Mouse (Mus musculus) kidney, adult 18-20 months (tissue): ENCODE data around the gene Zfand6.

Source experiments
- DNase-seq: peaks from one replicate; pipeline ENCODE4 v3.0.0; 2021

Gene Zfand6

DNA sequence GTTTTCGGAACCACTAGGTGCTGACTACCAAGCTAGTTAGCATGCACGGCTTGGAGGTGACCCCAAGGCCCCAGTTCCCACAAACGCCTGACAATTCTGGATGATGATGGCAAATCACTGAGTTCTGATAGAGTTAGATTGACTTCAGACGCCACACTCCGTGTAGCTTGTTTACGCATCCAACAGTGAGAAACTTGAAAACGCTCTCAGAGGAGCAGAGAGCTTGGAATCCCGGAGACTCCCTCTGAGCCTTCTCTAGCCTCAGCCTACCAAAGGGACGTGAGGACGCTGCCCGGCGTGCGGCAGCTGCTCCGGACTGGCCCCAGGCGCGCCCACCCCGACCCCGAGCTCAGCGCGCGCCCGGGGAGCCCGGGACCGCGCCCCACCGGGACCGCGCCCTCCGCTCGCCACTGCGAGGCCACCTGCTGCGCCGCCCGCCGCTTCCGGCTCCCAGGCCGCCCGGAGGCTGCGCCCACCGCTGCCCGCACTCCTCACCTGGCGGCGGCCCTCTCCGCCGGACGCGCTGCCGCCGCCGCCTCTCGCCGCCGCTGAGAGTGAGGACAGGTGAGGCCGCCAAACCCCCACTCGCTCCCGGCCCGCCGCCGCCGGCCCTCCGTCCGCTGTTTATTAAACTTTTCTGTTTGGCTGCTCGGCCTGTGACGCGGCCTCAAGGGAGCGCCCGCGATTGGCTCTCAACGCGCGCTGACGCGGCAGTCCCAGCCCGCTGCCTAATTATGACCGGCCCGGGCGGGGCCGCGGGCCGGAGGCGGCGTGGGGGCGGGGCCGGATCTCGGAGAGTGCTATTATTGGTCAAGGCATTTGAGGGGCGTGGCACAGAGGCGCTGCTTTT, at the start of gene Zfand6:
Zfand6 (minus strand) TSS at position 709 of the 850 bp plus-strand sequence.
- DNase-seq: peak; percentile 99

DNA sequence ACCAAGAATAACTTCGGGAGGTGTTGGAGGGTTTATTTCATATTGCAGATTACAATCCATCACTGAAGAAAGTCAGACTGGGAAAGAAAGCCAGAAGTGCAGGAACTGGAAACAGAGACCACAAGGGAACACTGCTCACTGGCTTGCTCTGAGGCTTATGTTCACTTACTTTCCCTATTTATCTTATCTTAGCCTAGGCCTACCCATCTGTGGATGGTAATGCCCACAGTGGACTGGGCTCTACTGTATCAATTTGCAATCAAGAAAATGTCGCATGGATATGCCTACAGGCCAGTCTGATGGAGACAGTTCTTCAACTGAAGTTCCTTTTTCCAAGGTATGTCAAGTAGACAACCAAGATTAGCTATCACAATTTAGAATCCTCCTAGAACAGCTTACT, 47.0 kb upstream of the Zfand6 start:
- DNase-seq: no peak

DNA sequence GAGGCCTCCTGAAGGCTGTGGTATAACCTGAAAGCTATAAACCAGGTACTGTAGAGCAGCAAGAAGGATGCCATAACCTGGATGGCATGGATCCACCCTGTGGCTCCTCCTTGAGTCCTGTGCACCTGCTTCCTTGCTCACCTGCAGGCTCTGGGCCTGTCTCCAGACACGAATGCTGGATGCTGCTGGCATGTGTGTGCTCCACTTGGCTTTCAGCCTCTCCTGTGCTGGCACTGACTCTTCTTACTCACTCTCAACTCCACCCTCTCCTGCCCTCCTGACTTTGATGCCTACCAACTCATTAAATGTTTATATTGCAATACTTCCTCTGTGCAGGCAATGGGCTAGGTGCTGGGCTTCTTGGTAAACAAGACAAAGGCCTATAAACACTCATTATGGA, 43.3 kb upstream of the Zfand6 start:
- DNase-seq: no peak

DNA sequence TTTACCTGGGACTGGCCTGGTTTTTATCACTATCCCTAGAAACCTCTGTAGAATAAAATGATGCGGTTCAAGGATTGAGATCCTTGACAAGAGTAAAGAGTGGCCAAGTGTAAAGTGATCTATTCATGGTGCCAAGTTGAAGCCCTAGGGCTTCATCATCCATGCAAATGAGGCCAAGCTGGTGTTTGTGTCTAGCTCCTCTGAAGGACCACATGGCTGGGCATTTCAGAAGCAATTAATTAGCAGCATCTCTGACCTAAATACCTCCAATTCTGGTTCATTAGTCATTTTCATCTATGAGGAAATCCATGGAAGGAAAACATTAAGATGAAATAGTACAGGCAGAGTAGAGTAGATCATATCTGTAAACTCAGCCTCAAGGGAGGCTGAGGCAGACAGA, 42.3 kb upstream of the Zfand6 start:
- no peak for DNase-seq

DNA sequence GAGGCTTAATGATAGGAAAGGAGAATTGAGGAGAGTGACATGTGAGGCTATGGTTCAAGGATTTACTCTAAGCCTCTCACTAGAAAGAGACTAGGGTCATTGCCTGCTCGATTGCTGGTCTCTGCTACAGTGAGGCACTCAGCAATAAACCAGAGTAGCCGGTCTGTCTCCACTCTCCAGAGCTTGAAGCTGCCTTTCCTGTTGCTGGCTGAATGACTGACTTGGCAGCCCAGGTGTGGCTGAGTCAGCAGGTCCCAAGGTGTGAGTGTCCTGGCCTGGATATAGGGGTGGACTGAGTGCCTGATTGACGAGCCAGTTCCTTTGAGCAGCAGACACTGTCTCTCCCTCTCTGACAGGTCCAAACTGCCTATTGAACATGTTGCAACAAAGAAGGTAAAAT, 41.3 kb upstream of the Zfand6 start:
- DNase-seq: no peak

DNA sequence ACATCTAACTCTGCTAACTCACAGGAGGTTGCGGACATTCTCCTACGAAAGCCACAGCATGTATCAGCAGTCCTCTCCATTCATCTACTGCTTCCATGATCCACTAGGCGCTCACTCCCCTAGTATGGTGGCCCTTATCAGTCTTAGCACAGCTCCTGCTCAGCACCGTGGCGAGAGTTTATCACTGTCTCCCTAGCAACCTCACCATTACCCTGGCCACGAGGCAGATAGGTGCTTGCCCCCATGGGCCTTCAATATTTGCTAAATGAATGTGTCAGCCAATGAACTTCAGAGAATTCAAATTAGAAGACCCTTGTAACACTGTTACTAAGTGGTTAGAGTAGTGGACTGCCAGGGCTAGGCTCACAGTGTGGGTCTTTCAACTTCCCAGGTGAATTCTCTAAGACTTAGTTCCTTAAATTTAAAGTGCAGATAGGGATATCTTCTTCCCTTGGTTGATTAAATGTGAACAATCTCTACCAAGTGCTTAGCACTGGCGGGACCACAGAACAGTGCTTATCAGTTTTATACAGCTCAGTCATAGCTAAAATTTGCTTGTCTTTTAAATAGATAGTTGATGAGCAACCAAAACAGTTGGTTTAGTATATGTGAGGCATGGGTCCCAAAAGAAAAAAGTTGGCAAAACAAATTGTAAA, 33.2 kb upstream of the Zfand6 start:
- no peak for DNase-seq

DNA sequence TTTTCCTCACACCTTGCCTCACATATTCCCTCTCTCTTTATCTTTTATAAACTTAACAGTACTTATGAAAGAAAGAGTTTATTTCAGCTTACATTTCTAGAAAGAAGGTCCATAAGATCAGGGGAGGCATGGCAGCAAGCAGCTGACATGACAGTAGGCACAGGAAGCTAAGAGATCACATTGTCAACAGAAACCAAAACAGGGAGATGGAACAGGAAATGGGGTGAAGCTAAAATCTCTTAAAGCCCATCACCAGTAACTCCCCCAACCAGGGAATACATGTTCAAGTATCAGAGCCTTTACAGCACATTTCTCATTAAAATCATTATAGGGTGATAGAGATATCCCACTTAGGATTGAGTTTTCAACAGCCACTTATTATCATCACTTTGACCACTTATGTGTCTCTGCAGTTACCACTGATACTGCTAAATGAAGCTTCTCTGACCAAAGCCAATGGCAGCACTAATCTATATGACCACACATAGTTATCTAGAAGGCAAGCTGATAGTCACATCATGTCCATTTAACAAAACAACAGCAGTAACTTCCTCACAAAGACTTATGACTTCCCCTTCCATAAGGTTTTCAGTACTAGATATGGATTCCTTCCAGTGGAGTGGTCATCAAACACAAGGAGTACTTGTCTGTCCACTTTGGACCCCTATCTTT, 20.7 kb upstream of the Zfand6 start:
- no peak for DNase-seq

DNA sequence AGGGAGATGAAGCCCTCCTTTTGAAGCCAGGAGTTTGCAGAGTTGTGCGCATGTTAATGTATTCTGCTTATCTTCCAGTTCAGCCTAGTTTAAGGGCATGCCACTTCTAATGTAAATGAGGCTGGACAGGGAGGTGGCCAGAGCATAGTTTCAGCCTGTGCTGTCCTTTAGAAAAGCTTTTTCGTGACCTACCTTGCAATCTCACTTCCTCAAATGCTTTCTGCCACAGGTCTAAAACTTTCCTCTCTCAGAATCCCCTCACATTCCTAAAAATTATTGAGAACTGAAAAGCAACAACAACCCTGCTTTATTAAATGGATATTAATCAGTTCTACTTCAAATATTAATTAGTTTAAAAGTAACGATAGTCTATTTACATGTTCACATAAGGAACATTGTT, 17.1 kb upstream of the Zfand6 start:
- DNase-seq: no peak

DNA sequence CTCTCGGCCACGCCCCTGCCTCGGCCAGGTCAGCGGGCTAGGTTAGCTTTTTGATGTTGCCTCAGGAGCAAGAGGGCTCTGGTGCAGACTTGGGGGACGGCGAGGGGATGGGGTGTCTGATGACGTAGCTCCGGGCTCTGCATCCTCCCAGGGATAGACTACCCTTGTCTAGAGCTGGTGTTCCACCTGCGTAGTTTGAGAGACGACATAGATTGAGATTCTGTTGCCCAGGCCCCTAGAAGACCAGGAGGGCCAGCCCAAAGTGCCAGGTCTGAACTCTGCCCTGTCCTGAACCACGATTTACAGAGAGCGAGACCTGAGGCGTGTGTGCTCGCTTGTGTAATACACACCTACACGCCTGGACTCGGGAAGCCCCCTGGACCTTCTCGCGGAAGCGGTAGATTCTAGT, 346 bp upstream of the Zfand6 start:
- DNase-seq: no peak

DNA sequence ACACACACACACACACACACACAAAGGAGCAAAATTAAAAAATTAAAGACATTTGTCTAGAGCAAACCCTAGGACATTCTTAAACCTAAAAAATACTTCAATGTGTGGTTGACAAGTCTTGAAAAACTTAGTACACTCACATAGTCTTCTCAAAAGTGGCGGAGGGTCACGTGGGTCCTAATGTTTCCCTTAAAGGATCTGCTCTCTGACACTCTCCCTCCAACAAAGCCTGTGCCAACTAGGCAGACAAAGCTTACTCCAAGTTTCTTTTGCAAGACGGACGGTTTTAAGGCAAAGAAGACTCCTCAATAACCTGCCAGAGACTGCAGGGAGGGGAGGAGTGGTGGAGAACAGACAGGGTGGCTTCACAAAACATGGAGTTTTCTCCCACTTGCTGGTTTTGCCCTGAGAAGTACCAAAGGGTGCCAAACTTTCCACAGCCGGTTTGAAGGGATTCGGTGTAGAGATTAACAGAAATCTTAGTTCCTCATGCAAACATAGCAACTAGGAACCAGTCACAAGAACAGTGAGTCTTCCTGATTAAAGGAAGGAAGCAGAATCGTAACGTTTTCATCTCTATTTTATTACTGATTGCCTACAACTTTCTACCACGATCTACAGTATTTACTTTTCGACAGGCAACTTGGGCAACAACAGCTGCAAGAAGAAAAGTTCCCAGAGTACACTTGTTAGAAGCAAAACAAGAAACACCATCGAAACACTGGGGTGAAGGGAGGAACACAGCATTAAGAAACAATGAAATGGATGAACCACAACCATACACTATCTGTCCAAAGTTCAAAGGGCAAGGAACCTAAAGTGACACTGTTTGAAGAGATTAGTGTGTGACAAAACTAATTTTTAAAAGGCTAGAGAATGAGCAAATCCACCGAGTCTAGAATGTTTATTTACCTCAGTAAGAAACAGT, 1.8 kb downstream of the Zfand6 start:
- DNase-seq: peak; percentile 31

DNA sequence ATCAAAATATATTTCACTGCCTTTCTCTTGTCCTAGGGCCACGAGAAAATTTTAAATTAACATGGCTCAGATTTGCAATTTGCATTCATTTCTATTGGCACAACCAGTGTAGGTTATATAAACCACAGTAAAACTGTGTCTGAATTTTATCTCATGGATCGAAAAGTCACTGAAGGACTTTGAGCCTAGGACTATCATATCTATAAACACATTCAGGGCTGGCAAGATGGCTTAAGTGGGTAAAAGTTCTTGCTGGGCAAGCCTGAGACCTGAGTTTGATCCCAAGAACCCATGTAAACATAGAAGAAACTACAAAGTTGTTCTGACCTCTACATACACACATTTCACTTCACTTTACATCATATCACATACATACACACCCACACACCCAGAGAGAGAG, 3.4 kb downstream of the Zfand6 start:
- DNase-seq: no peak

DNA sequence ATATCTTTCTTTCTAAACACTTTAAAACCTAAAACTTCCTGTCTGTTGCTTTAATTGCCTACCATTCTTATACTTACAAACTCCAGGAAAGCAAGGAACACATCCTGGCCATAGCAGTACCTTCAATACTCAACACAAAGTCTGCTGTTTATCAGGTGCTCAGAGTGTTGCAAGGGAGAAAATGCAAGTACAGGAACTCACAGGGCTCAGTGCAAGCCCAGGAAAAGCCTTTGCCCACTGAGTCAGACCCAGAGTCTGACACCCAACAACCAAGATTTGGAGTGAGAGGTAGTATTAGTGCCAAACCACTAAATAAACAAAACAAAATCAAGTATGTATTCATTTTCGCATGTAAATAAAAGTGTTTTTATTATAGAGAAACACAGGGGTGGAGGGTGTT, 5.1 kb downstream of the Zfand6 start:
- DNase-seq: no peak

DNA sequence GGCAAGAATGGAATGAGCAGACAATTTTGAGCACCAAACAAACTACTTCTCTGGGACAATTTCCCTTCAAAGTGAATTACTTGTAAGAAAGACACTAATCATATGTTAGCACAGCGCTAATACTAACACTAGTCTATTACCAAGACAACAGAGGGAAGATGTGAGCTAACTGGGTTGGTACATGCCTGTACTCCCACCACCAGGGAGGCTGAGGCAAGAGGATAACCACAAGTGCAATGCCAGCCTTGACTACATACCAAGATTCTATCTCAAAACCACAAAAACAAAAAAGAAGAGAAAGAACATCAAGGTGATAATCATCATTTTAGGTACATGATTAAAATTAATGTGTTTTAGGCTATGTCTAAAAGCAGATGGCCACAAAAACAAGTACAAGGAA, 8.2 kb downstream of the Zfand6 start:
- no peak for DNase-seq

DNA sequence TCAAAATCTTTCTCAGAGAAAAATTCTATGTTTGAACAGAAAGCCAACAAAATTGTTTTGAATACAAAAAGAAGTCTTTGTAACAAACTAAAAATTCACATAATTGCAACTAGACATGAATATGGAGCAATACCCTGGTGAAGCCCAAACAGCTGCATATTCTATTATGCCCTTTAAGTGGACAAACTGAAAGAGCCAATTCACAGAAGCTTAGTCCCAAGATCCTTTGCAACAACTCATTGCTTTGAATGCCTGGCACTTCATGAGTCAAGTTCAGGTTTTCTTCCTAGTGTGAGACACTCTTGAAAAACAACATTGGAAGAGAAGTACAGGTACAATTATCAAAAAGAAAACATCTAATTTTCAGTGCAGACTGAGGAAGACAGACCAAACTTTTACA, 8.8 kb downstream of the Zfand6 start:
- no peak for DNase-seq

DNA sequence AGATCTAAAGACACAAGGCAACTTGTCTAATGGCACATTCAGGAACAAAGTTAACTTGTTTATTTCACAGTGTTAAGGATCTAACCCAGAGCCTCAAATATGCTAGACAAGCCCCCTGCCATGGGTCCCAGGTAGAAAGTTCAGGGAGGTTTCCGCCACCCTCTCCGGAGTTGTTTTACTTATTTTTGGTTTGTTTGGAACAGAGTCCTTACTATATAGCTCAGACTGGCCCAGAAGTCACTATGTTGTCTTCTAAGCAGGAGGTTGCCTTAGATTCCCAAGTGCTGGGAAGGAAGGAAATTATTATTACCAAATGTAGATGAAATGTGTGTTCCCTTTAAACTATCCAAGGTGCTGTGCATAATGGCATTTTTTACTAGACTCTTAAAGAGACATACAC, 9.7 kb downstream of the Zfand6 start:
- DNase-seq: no peak

DNA sequence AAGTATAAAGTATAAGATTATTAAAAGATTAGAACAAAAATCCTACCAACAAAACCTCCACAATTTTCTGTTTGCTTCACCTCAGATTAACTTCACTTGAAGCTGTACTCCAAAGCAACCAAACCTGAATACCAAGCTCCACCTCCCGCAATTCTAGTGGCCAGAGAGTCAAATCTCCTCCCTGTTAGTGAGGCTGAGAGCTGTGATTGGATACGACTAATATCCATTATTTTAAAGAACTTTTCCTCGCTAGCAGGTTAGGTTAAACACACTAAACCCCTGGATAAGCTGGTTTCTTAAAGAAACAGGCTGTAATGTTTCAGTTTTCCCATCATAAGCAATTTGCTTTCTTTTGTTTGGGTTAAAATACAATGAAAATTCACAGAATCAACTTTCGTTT, 10.5 kb downstream of the Zfand6 start:
- peak; percentile 62 for DNase-seq

DNA sequence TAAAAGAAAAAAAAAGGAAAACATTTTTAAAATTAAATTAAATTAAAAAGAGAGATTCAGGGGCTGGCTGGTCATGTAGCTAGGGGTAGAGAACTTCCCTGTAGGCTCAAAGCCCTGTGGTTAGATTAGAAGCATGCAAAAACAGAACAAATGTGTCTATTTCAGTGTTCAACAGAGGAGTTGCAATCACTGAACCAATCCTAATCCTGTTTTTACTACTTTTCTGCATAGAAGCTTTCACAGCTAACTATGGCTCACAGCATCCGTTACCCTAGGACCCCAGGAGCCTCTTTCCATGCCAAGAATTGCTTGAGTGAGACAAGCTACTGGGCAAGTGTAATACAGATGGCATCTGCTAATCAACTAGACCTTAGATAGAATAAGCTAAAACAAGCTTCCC, 16.7 kb downstream of the Zfand6 start:
- DNase-seq: no peak

DNA sequence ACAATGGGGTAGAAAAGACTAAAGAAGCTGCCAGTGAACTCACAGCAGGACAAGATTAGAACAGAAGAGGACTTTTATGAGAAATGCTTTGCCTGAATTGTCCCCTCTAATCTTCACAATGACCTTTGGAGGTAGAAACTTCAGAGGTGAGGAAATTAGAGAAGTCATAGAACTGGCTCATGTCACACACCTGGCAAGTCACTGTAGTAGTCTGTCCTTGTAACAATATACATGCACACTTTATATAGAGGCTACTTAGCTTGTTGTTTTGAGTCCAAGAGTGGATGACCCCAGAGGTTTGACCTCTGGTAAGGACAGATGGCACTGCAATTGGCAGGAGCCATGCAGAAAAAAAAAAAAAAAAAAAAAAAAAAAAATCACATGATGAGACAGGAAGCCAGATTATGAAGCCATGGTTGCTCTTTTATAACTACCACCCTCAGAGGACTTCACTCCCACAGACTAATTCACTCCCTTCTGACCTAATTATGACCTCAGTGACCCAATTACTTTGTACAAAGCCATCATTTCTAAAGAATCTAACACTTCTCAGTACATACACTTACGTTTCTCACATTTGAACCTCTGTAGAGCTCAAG, 20.1 kb downstream of the Zfand6 start:
- no peak for DNase-seq

DNA sequence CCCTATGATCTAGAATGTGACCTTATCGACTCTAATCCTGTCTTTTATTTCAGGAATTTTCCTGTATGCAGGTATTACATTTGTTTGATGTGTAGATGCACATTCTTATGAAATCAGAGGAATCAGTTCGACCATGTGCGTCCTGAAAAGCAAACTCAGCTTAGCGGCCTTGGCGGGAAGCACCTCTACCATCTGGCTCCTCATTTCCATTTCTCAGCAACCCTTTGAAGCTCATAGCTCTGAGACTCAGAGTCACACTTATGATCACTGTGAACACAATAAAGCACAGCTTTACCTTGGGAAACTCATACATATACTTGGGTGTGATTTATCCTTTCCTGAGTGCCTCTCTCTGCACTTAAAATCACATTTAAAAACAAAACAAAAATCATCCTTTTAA, 21.8 kb downstream of the Zfand6 start:
- no peak for DNase-seq

DNA sequence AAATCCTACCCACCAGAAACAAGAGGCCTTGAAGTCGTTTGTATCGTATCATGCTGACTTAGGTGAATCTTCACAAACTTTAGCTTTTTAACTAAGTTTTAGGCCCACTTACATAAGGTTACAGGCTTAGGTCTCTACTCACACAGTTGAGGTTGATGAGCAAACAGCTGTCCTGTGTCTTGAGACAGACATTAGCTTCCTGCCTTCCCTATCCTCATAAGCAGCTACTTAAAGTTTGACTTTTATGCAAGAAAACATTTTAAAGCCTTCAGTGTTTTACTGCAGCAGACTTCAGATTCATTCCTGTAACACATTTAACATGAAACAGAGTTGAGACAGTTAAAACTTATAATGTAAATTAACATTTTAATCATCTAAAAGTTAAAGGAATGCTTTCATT, 37.0 kb downstream of the Zfand6 start:
- no peak for DNase-seq

DNA sequence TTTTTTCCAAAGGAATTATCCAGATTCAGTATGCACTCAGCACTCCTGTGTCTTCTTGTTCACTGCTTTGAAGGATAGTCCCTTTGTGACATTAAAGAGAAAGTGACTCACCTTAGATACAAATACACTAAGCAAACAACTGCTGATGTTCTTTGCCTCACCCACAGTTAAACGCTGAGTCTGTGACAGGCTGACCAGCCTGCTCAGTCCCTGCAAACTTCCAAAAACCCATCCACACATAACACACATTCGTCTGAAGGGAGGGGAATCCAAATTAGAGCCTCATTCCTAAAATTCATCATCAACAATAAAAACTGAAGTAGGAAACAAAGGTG, 37.8 kb downstream of the Zfand6 start:
- no peak for DNase-seq

DNA sequence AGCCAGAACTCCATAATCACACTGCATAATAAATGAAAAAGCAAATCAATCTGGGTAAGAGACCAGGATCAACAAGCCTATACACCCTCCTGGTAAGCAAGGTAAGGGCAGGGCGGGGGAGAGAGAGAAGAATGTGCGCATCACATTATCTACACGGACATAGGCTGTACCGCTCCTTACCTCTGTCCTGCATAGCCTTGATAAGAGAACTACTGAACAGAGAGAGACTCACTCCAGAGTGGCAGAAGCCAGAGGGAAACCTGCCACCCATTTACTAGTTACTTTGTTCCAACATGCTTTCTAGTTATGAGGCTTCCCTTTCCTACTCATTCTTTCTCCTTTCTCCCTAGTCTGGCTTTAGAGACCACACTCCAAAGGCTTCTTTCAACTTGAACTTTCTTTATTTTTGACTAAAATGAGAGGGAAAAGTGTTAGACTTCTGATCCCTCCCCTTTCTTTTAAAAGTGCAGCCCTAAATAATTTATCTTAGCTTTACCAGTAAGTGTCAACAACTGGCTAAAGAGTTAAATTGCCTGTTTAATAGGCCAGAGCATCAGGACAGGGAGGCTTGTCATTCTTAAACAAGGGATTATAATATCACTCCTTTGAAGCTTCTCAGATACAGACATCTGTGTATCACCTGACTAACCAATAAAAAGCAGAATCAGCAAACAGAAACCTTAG, 38.3 kb downstream of the Zfand6 start:
- no peak for DNase-seq
